Mouse (Mus musculus) CH12.LX (cell line): Measurements from ENCODE around the gene Sobp.

Experiments
- CTCF ChIP-seq, 2 experiments: IDR thresholded peaks in 1 of 2; conservative IDR thresholded peaks in 1 of 2; 2 replicates each; pipeline ENCODE4 v1.5.1; 2011 to 2012; ENCODE audit warnings: low read depth in 2 of 2, low read length in 2 of 2, improper control_type of control experiment in 1 of 2, inconsistent platforms in 1 of 2, mild to moderate bottlenecking in 1 of 2, moderate library complexity in 1 of 2
- ELF1 ChIP-seq: IDR thresholded peaks from 2 replicates; pipeline ENCODE4 v1.6.1; 2014; ENCODE audit warnings: low read depth, mild to moderate bottlenecking, inconsistent platforms, low read length, improper control_type of control experiment
- GABPA ChIP-seq: IDR thresholded peaks from 2 replicates; pipeline ENCODE4 v1.6.1; 2012; ENCODE audit warnings: low read depth, low read length, improper control_type of control experiment, inconsistent platforms; ENCODE audit not compliant: insufficient replicate concordance
- MXI1 ChIP-seq: IDR thresholded peaks from 2 replicates; pipeline ENCODE4 v1.6.1; 2011; ENCODE audit warnings: mild to moderate bottlenecking, low read depth, low read length, improper control_type of control experiment
- POLR2A ChIP-seq: IDR thresholded peaks from 2 replicates; pipeline ENCODE4 v1.6.1; 2011; ENCODE audit warnings: low read depth, mild to moderate bottlenecking, improper control_type of control experiment, low read length
- POLR2AphosphoS2 ChIP-seq: IDR thresholded peaks from 2 replicates; pipeline ENCODE4 v1.6.1; 2011; ENCODE audit warnings: low read depth, low read length, improper control_type of control experiment
- RCOR1 ChIP-seq: conservative IDR thresholded peaks from 2 replicates; pipeline ENCODE4 v1.6.1; 2012; ENCODE audit warnings: low read depth, mild to moderate bottlenecking, inconsistent platforms, low read length, improper control_type of control experiment
- SIN3A ChIP-seq: IDR thresholded peaks from 2 replicates; pipeline ENCODE4 v1.6.1; 2012; ENCODE audit warnings: low read length, improper control_type of control experiment, inconsistent platforms
- ZC3H11A ChIP-seq: IDR thresholded peaks from 2 replicates; pipeline ENCODE4 v1.6.1; 2012; ENCODE audit warnings: low read depth, mild to moderate bottlenecking, inconsistent platforms, low read length, improper control_type of control experiment
- ZNF384 ChIP-seq: IDR thresholded peaks from 2 replicates; pipeline ENCODE4 v1.6.1; 2012; ENCODE audit warnings: low read depth, low read length, improper control_type of control experiment, inconsistent platforms

DNA sequence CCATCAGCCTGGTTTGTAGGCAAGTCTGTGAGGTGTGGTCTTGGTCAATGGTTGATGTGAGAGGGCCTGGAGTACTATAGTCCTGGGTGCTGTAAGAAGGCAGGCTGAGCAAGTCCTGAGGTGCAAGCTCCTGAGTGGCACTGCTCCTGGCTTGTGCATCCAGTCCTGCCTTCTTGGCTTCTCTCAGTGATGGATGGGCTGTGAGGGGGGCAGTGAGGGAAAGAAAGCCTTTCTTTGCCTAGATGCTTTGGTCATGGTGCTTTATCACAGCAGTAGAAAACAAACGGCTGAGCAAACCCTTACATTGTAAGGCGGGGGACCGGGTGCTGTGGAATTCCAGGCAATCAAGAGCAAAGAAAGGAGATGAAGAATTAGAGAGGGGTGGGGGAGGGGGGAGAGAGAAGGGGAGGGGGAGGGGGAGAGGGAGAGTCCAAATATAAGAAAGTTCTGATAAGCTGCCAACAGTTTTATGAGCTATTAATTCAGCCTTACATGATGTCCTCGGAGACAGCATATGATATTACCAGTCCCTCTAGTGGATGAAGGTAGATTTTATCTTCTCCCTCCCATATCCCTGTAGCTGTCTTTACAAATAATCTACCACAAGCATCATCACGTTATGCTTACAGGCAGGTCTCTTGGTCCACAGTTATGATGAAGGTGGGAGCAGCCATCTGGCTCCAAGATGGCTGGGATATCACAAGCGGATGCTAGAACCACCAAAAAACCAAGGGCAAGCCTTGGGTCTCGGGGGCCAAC, 193.2 kb downstream of the Sobp start:
- TF ChIP-seq ZNF384 (no peak), POLR2AphosphoS2 (no peak), CTCF (conservative IDR thresholded peaks at IDR 0.05 in 1 of 2, IDR thresholded peaks at IDR 0.05 in 1 of 2; ENCODE audit: low read depth in 2 of 2, low read length in 2 of 2) (peak in 1 of 2 experiments; percentile 12; a peak in 1 of 4 replicates), POLR2A (no peak), ZC3H11A (no peak), SIN3A (no peak), MXI1 (no peak), RCOR1 (no peak), ELF1 (no peak), GABPA (no peak)
